8 mouse cellular contexts compared by ENCODE assay signal in genomic region chr11:19965037-19965611, GRCm38 (mm10). TPM values are rescaled to one million over a fixed set of nuclear protein-coding genes. Genes with fewer than 3 reads are reported as not detected.
DNase-seq lines count a peak whose midpoint lies in the region; ATAC-seq lines count a peak whose summit lies in the region.

No protein-coding gene starts in this region.

- WGBS in hindbrain, embryonic 12.5 days = 62% methylated on average over 16 of the region's 16 CpGs
- 70% methylated on average over 16 of the region's 16 CpGs for WGBS in hindbrain, embryonic 11.5 days
- 73% methylated on average over 16 of the region's 16 CpGs for WGBS in embryonic facial prominence, embryonic 10.5 days
- WGBS in hindbrain, embryonic 14.5 days = 59% methylated on average over 16 of the region's 16 CpGs
- WGBS in liver, embryonic 16.5 days (ENCODE audit: insufficient replicate concordance) = 39% methylated on average over 16 of the region's 16 CpGs

- no peak for DNase-seq in hindbrain, embryonic 11.5 days (ENCODE audit: low spot score)
- no peak for DNase-seq in embryonic facial prominence, embryonic 10.5 days (ENCODE audit: low spot score)
- DNase-seq in hindbrain, embryonic 14.5 days (ENCODE audit: low spot score) = no peak
- DNase-seq in urinary bladder, postnatal 25 days (ENCODE audit: low spot score) = no peak
- no peak for DNase-seq in adrenal gland, postnatal 14 days

- H3K9me3 ChIP-seq in hindbrain, embryonic 12.5 days (replicated peaks) = no peaks in the 10 kb centered on the region
- H3K9me3 ChIP-seq in hindbrain, embryonic 11.5 days (ENCODE audit: control insufficient read depth, low read length) = no peaks in the 10 kb centered on the region
- no peaks in the 10 kb centered on the region for H3K9me3 ChIP-seq in embryonic facial prominence, embryonic 10.5 days
- H3K9me3 ChIP-seq in hindbrain, embryonic 14.5 days (ENCODE audit: control insufficient read depth, low read length) = no peaks in the 10 kb centered on the region
- H3K9me3 ChIP-seq in liver, embryonic 16.5 days (replicated peaks; ENCODE audit: control insufficient read depth, low read length) = no peaks in the 10 kb centered on the region

- 0 out of 2 replicates have a peak overlapping the region, but pooled peaks have one; percentile 18 for H3K9ac ChIP-seq in hindbrain, embryonic 12.5 days
- H3K9ac ChIP-seq in hindbrain, embryonic 11.5 days (ENCODE audit: low read depth, low read length) = no peak overlapping the region
- H3K9ac ChIP-seq in hindbrain, embryonic 14.5 days = no peak overlapping the region
- H3K9ac ChIP-seq in liver, embryonic 16.5 days (ENCODE audit: low read depth, low read length) = no peak overlapping the region

- H3K4me1 ChIP-seq in hindbrain, embryonic 12.5 days = peaks cover 27% of the 10 kb centered on the region
- H3K4me1 ChIP-seq in hindbrain, embryonic 11.5 days (replicated peaks; ENCODE audit: control insufficient read depth, insufficient read depth, low read length) = no peaks in the 10 kb centered on the region
- peaks cover 67% of the 10 kb centered on the region for H3K4me1 ChIP-seq in embryonic facial prominence, embryonic 10.5 days
- peaks cover 16% of the 10 kb centered on the region for H3K4me1 ChIP-seq in hindbrain, embryonic 14.5 days (replicated peaks; ENCODE audit: control insufficient read depth, insufficient read depth, low read length)
- H3K4me1 ChIP-seq in liver, embryonic 16.5 days (ENCODE audit: control insufficient read depth, low read depth, low read length) = peaks cover 44% of the 10 kb centered on the region

- ATAC-seq in hindbrain, embryonic 12.5 days (ENCODE audit: low FRiP score) = 0 out of 2 replicates have a peak, but pooled peaks have one; percentile 14
- ATAC-seq in hindbrain, embryonic 11.5 days (ENCODE audit: low FRiP score) = no peak
- ATAC-seq in hindbrain, embryonic 14.5 days (ENCODE audit: low FRiP score) = no peak
- peak; percentile 28 for ATAC-seq in liver, embryonic 16.5 days (ENCODE audit: low read depth)
- no peak for ATAC-seq in monocyte, adult 5-6 weeks (replicated peaks; ENCODE audit: insufficient number of reproducible peaks, low FRiP score, low TSS enrichment, poor library complexity, severe bottlenecking)

- H3K27me3 ChIP-seq in hindbrain, embryonic 12.5 days = no peaks in the 10 kb centered on the region
- H3K27me3 ChIP-seq in hindbrain, embryonic 11.5 days (ENCODE audit: control insufficient read depth, insufficient read depth, low read length) = no peaks in the 10 kb centered on the region
- H3K27me3 ChIP-seq in embryonic facial prominence, embryonic 10.5 days (replicated peaks; ENCODE audit: low read depth, poor library complexity, severe bottlenecking) = no peaks in the 10 kb centered on the region
- H3K27me3 ChIP-seq in hindbrain, embryonic 14.5 days (ENCODE audit: control insufficient read depth, insufficient read depth, low read length) = no peaks in the 10 kb centered on the region
- no peaks in the 10 kb centered on the region for H3K27me3 ChIP-seq in liver, embryonic 16.5 days (ENCODE audit: control insufficient read depth, insufficient read depth, low read depth, low read length)

- no peak overlapping the region for H3K4me2 ChIP-seq in hindbrain, embryonic 12.5 days (replicated peaks)
- H3K4me2 ChIP-seq in hindbrain, embryonic 11.5 days (replicated peaks; ENCODE audit: low read depth, low read length) = no peak overlapping the region
- peak overlapping the region; percentile 12; the same call in 1 of the 2 replicates for H3K4me2 ChIP-seq in hindbrain, embryonic 14.5 days (replicated peaks)
- peak overlapping the region; percentile 30; the same call in 1 of the 2 replicates for H3K4me2 ChIP-seq in liver, embryonic 16.5 days (ENCODE audit: low read depth, low read length)

- H3K4me3 ChIP-seq in hindbrain, embryonic 12.5 days = no peak overlapping the region
- H3K4me3 ChIP-seq in hindbrain, embryonic 11.5 days (ENCODE audit: low read depth, low read length) = no peak overlapping the region
- H3K4me3 ChIP-seq in embryonic facial prominence, embryonic 10.5 days = no peak overlapping the region
- no peak overlapping the region for H3K4me3 ChIP-seq in hindbrain, embryonic 14.5 days (replicated peaks; ENCODE audit: low read length)
- no peak overlapping the region for H3K4me3 ChIP-seq in liver, embryonic 16.5 days (ENCODE audit: low read depth, low read length)

- no peaks in the 10 kb centered on the region for H3K36me3 ChIP-seq in hindbrain, embryonic 12.5 days
- H3K36me3 ChIP-seq in hindbrain, embryonic 11.5 days (ENCODE audit: control insufficient read depth, insufficient read depth, low read length) = no peaks in the 10 kb centered on the region
- peaks cover 15% of the 10 kb centered on the region for H3K36me3 ChIP-seq in embryonic facial prominence, embryonic 10.5 days (replicated peaks)
- no peaks in the 10 kb centered on the region for H3K36me3 ChIP-seq in hindbrain, embryonic 14.5 days (replicated peaks; ENCODE audit: control insufficient read depth, insufficient read depth)
- H3K36me3 ChIP-seq in liver, embryonic 16.5 days (ENCODE audit: control insufficient read depth, insufficient read depth) = no peaks in the 10 kb centered on the region

- no peak overlapping the region for H3K27ac ChIP-seq in hindbrain, embryonic 12.5 days
- no peak overlapping the region for H3K27ac ChIP-seq in hindbrain, embryonic 11.5 days (ENCODE audit: low read depth, low read length)
- H3K27ac ChIP-seq in embryonic facial prominence, embryonic 10.5 days (replicated peaks) = peak overlapping the region; percentile 44
- H3K27ac ChIP-seq in hindbrain, embryonic 14.5 days = 0 out of 2 replicates have a peak overlapping the region, but pooled peaks have one; percentile 26
- H3K27ac ChIP-seq in liver, embryonic 16.5 days (ENCODE audit: low read length) = peak overlapping the region; percentile 65

RNA-seq across cellular contexts. Expression of gene Spred2, which starts 40.9 kb away (rescaled TPM):
- 6.8 and 7.8 TPM in 2 replicates for polyA plus RNA-seq in hindbrain, embryonic 12.5 days (2016; fragmentation: Nextera tagmentation; extraction: Ambion mirVana)
- 6.2 and 6.7 TPM in 2 replicates for polyA plus RNA-seq in hindbrain, embryonic 11.5 days (2014; fragmentation: Nextera tagmentation; extraction: Ambion mirVana)
- 8.3 and 8.6 TPM in 2 replicates for polyA plus RNA-seq in embryonic facial prominence, embryonic 10.5 days (2016; fragmentation: Nextera tagmentation; extraction: Ambion mirVana)
- 6.4 and 8.0 TPM in 2 replicates for polyA plus RNA-seq in hindbrain, embryonic 14.5 days (2014; fragmentation: Nextera tagmentation; extraction: Ambion mirVana)
- polyA plus RNA-seq in liver, embryonic 16.5 days (2015; fragmentation: Nextera tagmentation; extraction: Ambion mirVana) = 0.98 and 1.3 TPM in 2 replicates
- 4.4 to 10.0 TPM (median 6.4 TPM) in 3 replicates for total RNA-seq in monocyte, adult 5-6 weeks (2017)
- 35.1 and 41.9 TPM in 2 replicates for total RNA-seq in adrenal gland, postnatal 14 days (2021)

Comparison
In these comparisons a context has a peak if more than half of its experiments do, and no peak if none do; other contexts are left out.
1. ATAC-seq: peak in hindbrain, embryonic 12.5 days (single experiment) and liver, embryonic 16.5 days (single experiment); none in hindbrain, embryonic 11.5 days (single experiment), hindbrain, embryonic 14.5 days (single experiment) and monocyte, adult 5-6 weeks (single experiment).
2. H3K27ac ChIP-seq: peak in embryonic facial prominence, embryonic 10.5 days (single experiment), hindbrain, embryonic 14.5 days (single experiment) and liver, embryonic 16.5 days (single experiment); none in hindbrain, embryonic 12.5 days (single experiment) and hindbrain, embryonic 11.5 days (single experiment).
3. H3K4me2 ChIP-seq: peak in hindbrain, embryonic 14.5 days (single experiment) and liver, embryonic 16.5 days (single experiment); none in hindbrain, embryonic 12.5 days (single experiment) and hindbrain, embryonic 11.5 days (single experiment).